Mouse (Mus musculus) regulatory T cell (primary cell): Measurements from ENCODE around the gene Stk35.
"Not testable (repeated sequence)": the region's sequence is repeated elsewhere in the genome, so short reads cannot be mapped to it uniquely, and the experiment has no call there.

Source experiments
- in situ Hi-C: fragments of 300-600 bp; cut with MboI, MseI; formaldehyde crosslinking; loops from one replicate; pipeline ENCODE4 v1.15.1; 2025; ENCODE audit warnings: high pct_unique_total_duplicates

Gene Stk35

GRCm38 (mm10) chr2:129834881-129835280 is 34.6 kb downstream of the Stk35 start:
- in situ Hi-C loops = no loop called here

GRCm38 (mm10) chr2:129836921-129837320 is 36.6 kb downstream of the Stk35 start:
- in situ Hi-C loops = no loop called here

GRCm38 (mm10) chr2:129838321-129838720 is 38.0 kb downstream of the Stk35 start:
- in situ Hi-C loops = no loop called here

DNA sequence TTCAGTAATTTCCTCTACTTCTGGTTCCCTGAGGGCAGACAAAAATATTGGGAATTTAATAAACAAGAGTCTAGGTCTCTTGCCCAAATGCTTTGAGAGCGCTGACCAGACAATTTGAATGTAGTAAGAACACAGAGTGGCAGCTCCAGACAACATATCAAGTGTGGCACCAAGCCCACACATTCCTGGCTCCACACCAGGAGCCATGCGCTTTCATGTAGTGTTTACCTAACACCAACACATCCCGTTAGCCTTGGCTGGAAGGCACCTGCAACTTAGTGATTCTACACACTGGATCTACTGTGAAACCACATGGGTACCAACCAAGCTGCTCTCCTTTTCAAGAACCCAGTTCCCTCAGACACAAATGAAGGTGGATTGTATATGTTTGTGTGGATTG is 45.5 kb downstream of the Stk35 start:
- in situ Hi-C loops = no loop called here

GRCm38 (mm10) chr2:129846501-129846900 is 46.2 kb downstream of the Stk35 start:
- in situ Hi-C loops = no loop called here

DNA sequence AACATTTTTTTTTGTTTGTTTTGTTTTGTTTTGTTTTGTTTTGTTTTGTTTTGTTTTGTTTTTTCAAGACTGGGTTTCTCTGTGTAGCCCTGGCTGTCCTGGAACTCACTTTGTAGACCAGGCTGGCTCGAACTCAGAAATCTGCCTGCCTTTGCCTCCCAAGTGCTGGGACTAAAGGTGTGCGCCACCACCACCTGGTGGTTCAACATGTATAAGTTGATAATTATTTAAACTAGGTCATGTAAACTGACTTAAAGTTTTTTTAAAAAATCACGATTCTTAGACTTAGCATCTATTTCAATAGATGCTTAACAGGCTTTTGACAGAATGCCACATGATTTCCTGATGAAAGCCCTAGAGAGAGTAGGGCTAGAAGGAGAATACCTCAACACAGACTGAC is 48.8 kb downstream of the Stk35 start:
- in situ Hi-C loops = not testable (repeated sequence)

GRCm38 (mm10) chr2:129851512-129851911 is 51.2 kb downstream of the Stk35 start:
- in situ Hi-C loops = no loop called here

GRCm38 (mm10) chr2:129863256-129863655 is 62.9 kb downstream of the Stk35 start:
- in situ Hi-C loops = no loop called here

- in situ Hi-C loops = no loop called here
Observed at GRCm38 (mm10) chr2:129864958-129865357, 64.6 kb downstream of the Stk35 start.

GRCm38 (mm10) chr2:129869151-129869550 is 68.8 kb downstream of the Stk35 start:
- in situ Hi-C loops = no loop called here

- in situ Hi-C loops = loop anchor here (5.0 kb wide), 1 partner anchor 194 kb away; no protein-coding TSS in a partner anchor
Observed at GRCm38 (mm10) chr2:129871246-129871645, 70.9 kb downstream of the Stk35 start.

GRCm38 (mm10) chr2:129872071-129872470 is 71.8 kb downstream of the Stk35 start:
- in situ Hi-C loops = loop anchor here (5.0 kb wide), 1 partner anchor 195 kb away; no protein-coding TSS in a partner anchor

DNA sequence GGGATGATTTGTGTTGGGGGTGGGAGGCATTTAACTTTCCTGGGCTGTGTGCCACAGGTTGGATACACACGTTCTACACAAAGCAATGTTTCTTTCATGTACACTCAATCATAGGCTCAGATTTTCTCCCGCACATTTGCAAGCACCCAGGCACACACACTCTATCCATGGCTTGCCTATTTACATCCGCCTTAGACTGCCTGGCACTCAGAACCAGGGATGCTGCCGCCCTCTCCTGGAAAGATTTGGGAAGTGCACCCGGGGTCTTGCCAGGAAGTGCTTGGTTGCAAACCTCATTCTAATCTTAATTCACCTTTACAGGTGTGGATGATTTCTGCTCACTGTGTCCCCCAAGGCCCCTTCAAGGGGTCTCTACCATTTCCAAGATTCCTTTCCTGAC is 73.2 kb downstream of the Stk35 start:
- in situ Hi-C loops = loop anchor here (5.0 kb wide), 1 partner anchor 196 kb away; no protein-coding TSS in a partner anchor

- in situ Hi-C loops = loop anchor here (5.0 kb wide), 1 partner anchor 197 kb away; no protein-coding TSS in a partner anchor
Observed at GRCm38 (mm10) chr2:129874084-129874483, 73.8 kb downstream of the Stk35 start.

- in situ Hi-C loops = loop anchor here (5.0 kb wide), 1 partner anchor 197 kb away; no protein-coding TSS in a partner anchor
Observed at GRCm38 (mm10) chr2:129874509-129875095, 74.3 kb downstream of the Stk35 start.

DNA sequence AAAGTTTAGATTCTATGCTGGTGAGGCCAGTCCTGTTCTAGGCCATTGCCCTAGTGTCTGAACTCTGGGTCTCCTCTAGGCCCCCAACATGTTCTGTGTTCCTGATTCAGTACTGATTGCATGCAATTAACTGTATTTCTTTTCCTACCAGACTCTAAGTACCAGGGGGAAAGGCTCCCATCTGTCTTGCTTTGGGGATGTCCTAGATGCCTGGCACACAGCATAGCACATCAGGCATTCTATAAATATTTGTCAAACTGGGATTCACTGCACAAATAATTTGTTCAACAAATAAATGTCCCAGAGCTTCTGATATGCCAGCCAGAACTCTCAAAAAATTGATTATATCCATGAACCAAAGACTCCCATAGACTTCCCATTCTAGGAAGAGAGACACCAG is 76.6 kb downstream of the Stk35 start:
- in situ Hi-C loops = no loop called here

DNA sequence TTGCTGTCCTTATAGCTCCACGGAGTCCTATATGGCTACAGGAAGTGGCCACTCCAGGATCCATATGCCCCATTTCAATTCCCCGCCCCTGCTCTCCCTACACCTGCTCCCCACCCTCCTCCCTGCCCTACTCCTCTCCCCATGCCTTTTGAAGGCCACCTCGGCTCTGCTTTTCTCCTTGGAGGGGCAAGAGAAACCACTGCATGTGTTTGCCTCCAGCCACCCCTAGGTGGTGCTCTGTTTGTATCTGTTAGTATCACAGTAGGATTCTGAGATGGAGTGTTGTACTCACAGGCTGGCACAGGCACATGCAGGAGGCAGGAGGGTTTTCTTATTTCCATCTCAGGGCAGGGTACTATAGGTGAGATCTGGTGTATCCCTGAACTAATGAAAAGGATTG is 79.5 kb downstream of the Stk35 start:
- in situ Hi-C loops = no loop called here

DNA sequence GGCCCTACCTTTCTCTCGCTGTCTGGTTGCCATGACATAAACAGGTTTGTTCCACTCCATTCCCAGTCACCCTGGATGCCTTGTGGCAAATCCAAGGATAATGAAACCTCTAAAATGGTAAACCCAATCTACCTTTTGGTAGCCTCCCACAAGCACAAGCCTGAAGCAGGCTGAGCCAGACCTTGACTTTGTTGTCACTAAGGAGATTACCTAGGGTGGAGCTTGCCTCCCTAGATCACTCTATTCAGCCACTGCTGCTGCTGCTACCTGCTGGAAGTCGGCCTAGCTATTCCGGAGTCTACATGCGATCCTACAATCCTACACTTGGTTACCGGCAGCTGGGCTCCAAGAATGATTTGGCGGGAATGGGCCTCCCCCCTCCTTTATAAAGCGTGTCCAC is 79.9 kb downstream of the Stk35 start:
- in situ Hi-C loops = no loop called here

- in situ Hi-C loops = no loop called here
Observed at GRCm38 (mm10) chr2:129881886-129882285, 81.6 kb downstream of the Stk35 start.
